Mouse (Mus musculus): Measurements from ENCODE around the gene Dao.

GRCm38 (mm10) chr5:114043800-114044199 lies 40.3 kb downstream of the Dao start:
- TF ChIP-seq GATA1 (IDR thresholded peaks at IDR 0.05; ENCODE audit: low read length) (no peak), TAL1 (IDR thresholded peaks at IDR 0.05; ENCODE audit: low read length) (no peak)
